Mouse (Mus musculus) natural killer cell, adult 2 months (primary cell): ENCODE results near the gene Itfg2.
"Not testable (repeated sequence)": the region's sequence is repeated elsewhere in the genome, so short reads cannot be mapped to it uniquely, and the experiment has no call there.

Source experiments
- DNase-seq, 2 experiments: peaks; one replicate each; pipeline ENCODE4 v3.0.0; 2022; ENCODE audit warnings: low spot score in 2 of 2

The Itfg2 gene

DNA sequence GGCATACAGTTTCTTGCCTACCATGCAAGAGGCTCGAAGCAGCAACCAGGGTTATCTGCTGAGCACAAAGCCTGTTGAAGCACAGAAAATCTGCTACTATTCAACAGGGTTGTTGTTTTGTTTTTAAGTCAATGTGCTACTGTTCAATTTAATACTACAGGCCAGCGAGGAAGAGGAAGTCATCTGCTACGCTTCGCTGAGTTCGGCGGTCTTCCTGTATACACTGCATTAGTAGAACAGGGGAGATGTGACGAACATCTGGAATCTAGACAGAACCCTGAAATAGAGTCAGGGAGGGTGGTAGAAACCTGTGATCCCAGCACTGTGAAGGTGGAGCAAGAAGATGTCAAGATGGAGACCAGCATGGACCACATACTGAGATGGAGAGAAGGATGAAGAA is 41.0 kb downstream of the Itfg2 start:
- peak in 1 of 2 experiments; percentile 41 for DNase-seq

GRCm38 (mm10) chr6:128381254-128381653 is 43.5 kb downstream of the Itfg2 start:
- DNase-seq = no peak

- not testable (repeated sequence) for DNase-seq
Observed at GRCm38 (mm10) chr6:128380594-128381167, 44.0 kb downstream of the Itfg2 start.

DNA sequence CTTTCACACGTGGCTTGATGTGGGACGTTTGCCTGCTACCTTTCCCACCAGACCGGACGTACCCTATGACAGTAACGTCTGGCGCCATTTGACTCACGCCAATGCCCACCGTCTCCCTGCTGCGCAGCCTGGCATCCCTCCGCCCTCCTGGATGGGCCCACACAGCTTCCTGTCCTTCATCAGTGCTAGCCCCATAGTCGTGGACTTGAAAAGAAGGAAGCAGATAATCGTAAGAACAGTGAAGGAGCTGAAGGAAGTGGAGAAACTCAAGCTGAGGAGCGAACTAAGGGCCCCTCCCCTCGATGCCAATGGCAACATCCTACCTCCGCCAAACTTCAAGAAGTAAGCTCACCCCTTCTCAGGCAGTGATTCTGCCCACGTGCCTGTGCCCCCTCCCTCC is 45.1 kb downstream of the Itfg2 start:
- DNase-seq = no peak

DNA sequence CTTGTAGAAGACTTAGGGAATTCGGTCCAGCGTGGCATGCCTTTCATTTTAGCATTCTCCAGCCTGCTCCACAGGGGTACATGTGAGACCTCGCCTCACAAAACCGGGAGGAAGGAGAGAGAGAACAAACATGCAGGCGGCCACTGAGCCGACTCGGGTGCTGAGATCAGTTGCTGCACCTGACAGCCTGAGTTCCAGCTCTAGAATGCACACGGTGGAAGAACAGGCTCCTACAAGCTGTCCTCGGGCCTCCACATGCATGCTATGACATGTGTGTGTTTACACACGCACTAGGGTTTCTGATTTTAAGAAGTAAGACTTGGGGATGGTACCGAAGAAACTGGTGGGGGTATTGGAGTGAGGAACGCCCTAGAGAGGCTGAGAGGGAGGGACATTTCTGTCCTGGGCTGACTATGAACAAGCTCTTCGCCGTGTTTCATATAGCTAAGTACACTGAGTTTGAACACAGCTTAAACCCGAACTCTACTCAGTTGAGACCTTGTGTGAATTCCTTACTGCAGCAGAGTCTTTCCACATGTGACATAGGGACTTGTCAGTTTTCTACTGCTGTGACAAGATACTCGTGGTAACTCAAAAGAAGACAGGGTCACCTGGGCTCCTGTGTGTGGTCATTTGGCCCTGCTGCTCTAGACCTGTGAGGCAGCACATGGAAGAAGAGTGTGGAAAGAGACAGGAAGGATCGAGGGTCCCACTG is 48.2 kb downstream of the Itfg2 start:
- no peak for DNase-seq

GRCm38 (mm10) chr6:128375192-128375591 is 49.5 kb downstream of the Itfg2 start, which contains the start of the genes Tex52 and Gm44596:
Gene Tex52, plus strand, starts transcription at chr6:128375456.
Gene Gm44596, plus strand, starts transcription at chr6:128375503.
- DNase-seq = no peak

DNA sequence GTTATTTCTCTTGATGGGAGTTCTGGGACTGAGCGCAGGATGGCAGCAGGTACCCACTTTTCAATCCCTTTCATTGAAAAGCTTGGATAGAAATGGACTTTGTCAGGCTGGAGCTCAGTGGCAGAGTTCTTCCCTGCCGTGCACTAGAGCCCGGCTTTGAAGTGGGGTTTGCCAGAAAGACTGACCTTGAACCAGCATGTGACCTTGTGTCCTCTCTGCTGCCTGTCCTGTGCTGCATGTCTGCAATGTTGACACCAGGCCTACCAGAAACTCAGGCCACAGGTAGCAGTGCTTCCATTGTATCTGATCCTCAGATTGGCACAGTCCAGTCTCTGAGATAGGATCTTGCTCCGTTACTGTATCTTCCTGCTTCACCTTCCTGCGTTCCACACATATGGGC is 54.7 kb downstream of the Itfg2 start:
- DNase-seq = no peak

GRCm38 (mm10) chr6:128366466-128366865 is 58.3 kb downstream of the Itfg2 start:
- no peak for DNase-seq

DNA sequence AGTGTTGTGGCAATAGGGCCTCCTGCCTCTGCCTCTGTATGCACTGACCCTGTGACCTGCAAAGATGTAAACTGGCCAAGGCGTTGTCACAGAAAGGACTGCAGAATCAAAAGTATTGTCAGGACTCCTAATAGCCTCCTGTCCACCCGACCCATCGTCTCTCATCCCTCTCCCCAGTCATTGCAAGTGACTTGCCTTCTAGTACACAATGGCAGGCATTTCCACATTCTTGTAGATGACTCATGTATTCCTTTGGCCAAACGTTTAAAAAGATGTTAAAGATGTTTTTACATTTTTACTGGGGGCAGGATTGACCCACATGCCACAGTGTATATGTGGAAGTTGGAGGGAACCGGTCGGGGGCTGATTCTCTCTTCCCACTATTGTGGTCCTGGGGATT is 60.0 kb downstream of the Itfg2 start:
- no peak for DNase-seq

DNA sequence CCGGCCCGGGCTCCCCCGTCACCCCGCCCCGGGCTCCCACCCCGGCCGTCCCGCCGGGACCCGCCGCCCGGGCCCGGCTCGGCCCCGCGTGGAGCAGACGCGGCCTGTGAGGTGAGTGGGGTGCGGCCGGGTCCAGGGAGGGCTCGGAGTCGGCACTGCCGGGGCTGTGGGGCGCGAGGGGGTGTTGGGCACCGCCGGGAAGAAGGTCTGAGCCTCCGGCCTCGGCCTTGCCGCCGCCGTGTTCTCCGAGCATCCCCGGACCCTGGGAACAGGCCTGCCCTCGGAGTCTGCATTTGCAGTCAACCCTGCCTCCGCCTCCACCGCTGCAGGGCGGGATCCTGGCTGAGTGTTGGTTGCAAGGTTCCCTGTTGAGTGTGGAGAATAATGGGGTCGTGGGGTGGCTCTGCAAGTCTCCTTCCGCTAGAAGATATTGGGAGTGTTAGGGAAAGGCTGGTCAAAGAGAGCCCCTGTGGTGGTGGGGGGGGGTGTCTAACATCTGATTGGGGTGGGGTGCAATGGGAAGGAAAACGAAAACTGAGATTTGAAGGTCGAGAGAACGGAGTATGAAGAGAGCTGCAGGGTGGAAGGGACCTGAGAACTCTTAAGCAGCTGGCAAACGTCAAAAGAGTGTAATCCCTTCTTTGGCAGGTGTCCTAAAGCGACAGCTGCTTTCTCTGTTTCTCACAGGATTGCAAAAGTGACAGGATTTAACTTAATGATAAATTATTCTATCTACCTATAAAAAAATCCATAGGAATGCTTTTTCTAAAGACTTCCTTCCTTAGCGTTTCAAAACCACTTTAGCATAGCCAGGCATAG is 61.5 kb downstream of the Itfg2 start:
- no peak for DNase-seq

DNA sequence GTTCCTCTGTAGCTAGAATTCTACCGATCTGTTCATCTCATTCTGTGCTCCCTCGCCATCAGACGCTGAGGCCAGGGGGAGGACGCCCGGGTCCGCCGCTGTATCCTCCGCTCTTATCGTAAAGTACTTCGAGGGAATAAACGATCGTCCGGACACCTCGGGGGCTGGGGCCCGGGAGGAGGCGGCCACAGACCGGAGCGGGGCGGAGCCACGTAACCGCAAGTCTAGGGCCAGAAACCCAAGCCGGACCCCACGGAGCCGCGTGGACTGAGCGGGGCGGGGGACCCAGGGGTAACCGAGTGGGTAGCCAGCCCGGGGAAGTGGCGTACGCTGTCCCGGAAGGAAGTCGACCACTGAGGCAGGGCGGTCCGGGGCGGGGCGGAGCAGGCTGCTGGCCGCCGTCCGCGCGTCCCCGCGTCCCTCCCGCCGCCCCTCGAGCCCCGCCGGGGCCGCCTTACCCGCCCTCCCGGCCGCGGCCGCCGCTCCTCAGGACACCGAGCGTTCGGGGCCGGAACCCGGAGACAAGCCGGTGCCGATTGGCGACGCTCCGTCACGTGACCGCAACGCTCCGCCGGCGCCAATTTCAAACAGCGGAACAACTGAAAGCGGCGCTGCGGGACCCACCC is 62.2 kb downstream of the Itfg2 start, which contains the start of the genes Rhno1 and Foxm1:
TSS of gene Rhno1 (minus strand) at position 531 of the 626 bp plus-strand sequence.
TSS of gene Foxm1 (plus strand) at position 587 of the 626 bp plus-strand sequence.
- peak; percentile 71 to 77 for DNase-seq

GRCm38 (mm10) chr6:128361901-128362300 is 62.8 kb downstream of the Itfg2 start:
- DNase-seq = no peak
